Mouse (Mus musculus) cerebellum, adult 2 months (tissue): ENCODE data around the gene Hs3st5.

Experiments used
- CTCF ChIP-seq: fragments of 200-500 bp; IDR thresholded peaks from 2 replicates; pipeline ENCODE4 v1.5.1; 2011; ENCODE audit warnings: low read depth, mild to moderate bottlenecking, control low read depth, low read length, moderate library complexity, borderline replicate concordance; ENCODE audit not compliant: insufficient read depth
- POLR2A ChIP-seq: fragments of 200-500 bp; IDR thresholded peaks from 2 replicates; pipeline ENCODE4 v1.6.1; 2011; ENCODE audit warnings: low read length, control low read depth, borderline replicate concordance; ENCODE audit not compliant: insufficient read depth

GRCm38 (mm10) chr10:36493566-36493965, 13.0 kb upstream of the Hs3st5 start:
- TF ChIP-seq POLR2A (no peak), CTCF (no peak)
